Mouse (Mus musculus) stomach, postnatal 0 days (tissue): ENCODE data around the gene Srarp. TPM values are rescaled to one million over a fixed set of nuclear protein-coding genes. Genes with fewer than 3 reads are reported as not detected.

Source experiments
- ATAC-seq: fragments of 200-750 bp; cut with Nextera tagmentation; 2 replicates; pipeline ENCODE4 v1.8.0; 2017; ENCODE audit not compliant: low FRiP score, low TSS enrichment
- DNase-seq: peaks from one replicate; pipeline ENCODE4 v3.0.0-alpha.2; 2016; ENCODE audit warnings: low spot score
- H3K27ac ChIP-seq: fragments of 300-500 bp; sonication (generic); replicated peaks from 2 replicates; pipeline ENCODE4 v1.5.1; 2014; ENCODE audit warnings: mild to moderate bottlenecking, control low read depth
- H3K27me3 ChIP-seq: fragments of 300-500 bp; sonication (generic); 2 replicates; pipeline ENCODE4 v1.6.1; 2014; ENCODE audit warnings: low read length; ENCODE audit not compliant: control insufficient read depth, insufficient read depth
- H3K36me3 ChIP-seq: fragments of 300-500 bp; sonication (generic); 2 replicates; pipeline ENCODE4 v1.6.1; 2014; ENCODE audit warnings: low read length, mixed read lengths; ENCODE audit not compliant: control insufficient read depth, insufficient read depth
- H3K4me1 ChIP-seq: fragments of 300-500 bp; sonication (generic); replicated peaks from 2 replicates; pipeline ENCODE4 v1.6.1; 2014; ENCODE audit warnings: antibody characterized with exemption; ENCODE audit not compliant: control insufficient read depth, insufficient read depth
- H3K4me2 ChIP-seq: fragments of 300-500 bp; sonication (generic); replicated peaks from 2 replicates; pipeline ENCODE4 v1.6.1; 2014; ENCODE audit warnings: low read depth, mild to moderate bottlenecking, control low read depth, moderate library complexity
- H3K4me3 ChIP-seq: fragments of 300-500 bp; sonication (generic); 2 replicates; pipeline ENCODE4 v1.5.1; 2014; ENCODE audit warnings: low read depth, low read length, control low read depth
- H3K9ac ChIP-seq: fragments of 300-500 bp; sonication (generic); 2 replicates; pipeline ENCODE4 v1.6.1; 2014; ENCODE audit warnings: mild to moderate bottlenecking, low read length, control low read depth, mixed read lengths
- H3K9me3 ChIP-seq: fragments of 300-500 bp; sonication (generic); 2 replicates; pipeline ENCODE4 v1.6.1; 2016; ENCODE audit warnings: low read length; ENCODE audit not compliant: control insufficient read depth
- CTCF ChIP-seq: IDR thresholded peaks from 2 replicates; pipeline ENCODE4 v1.5.1; 2016; ENCODE audit warnings: antibody characterized with exemption, low read depth, mild to moderate bottlenecking, moderate library complexity
- EP300 ChIP-seq: optimal IDR thresholded peaks from 2 replicates; pipeline ENCODE3; 2016; ENCODE audit warnings: antibody characterized with exemption
- WGBS: fragments of 180-500 bp; shearing (Covaris S2); extraction: QIAGEN DNeasy Blood & Tissue Kit; methylation state at CpG from one replicate; pipeline ENCODE4 v1.1.7; 2014; 5-methylcytosine and 5-hydroxymethylcytosine counted together
- polyA plus RNA-seq: library from polyadenylated mRNA; unstranded; fragments of >200 nt; fragmentation: Nextera tagmentation; extraction: Ambion mirVana; gene quantifications from 2 replicates; pipeline ENCODE4 v1.2.1, GENCODE M21; 2015

Srarp gene
- polyA plus RNA-seq, 1 experiment from 2014 or later, result not detected

- no peaks in the 10 kb centered on the region for H3K27me3 ChIP-seq
- no peak overlapping the region for H3K4me3 ChIP-seq
- H3K36me3 ChIP-seq, result no peaks in the 10 kb centered on the region
- H3K4me2 ChIP-seq, result no peak overlapping the region
- TF ChIP-seq CTCF (no peak), EP300 (no peak)
- ATAC-seq (no peak), DNase-seq (no peak)
- WGBS, result 74% methylated on average over 12 of the region's 12 CpGs
- H3K27ac ChIP-seq, result no peak overlapping the region
- H3K9ac ChIP-seq, result no peak overlapping the region
- no peaks in the 10 kb centered on the region for H3K4me1 ChIP-seq
- no peaks in the 10 kb centered on the region for H3K9me3 ChIP-seq
Observed at GRCm38 (mm10) chr4:141397861-141398260, 38.0 kb downstream of the Srarp start.

- Histone ChIP-seq H3K27ac (no peak overlapping the region), H3K9me3 (no peaks in the 10 kb centered on the region), H3K4me2 (0 out of 2 replicates have a peak overlapping the region, but pooled peaks have one; percentile 25), H3K36me3 (no peaks in the 10 kb centered on the region), H3K4me3 (peak overlapping the region; percentile 6; the same call in 1 of the 2 replicates), H3K27me3 (no peaks in the 10 kb centered on the region), H3K9ac (peak overlapping the region; percentile 23; the same call in 1 of the 2 replicates), H3K4me1 (no peaks in the 10 kb centered on the region)
- DNase-seq (peak; percentile 54), ATAC-seq (no peak)
- 24% methylated on average over 16 of the region's 16 CpGs for WGBS
- TF ChIP-seq EP300 (no peak), CTCF (no peak)
Observed at GRCm38 (mm10) chr4:141394751-141395150, 41.2 kb downstream of the Srarp start.

- ATAC-seq, result no peak
- Histone ChIP-seq H3K27ac (no peak overlapping the region), H3K4me1 (no peaks in the 10 kb centered on the region), H3K4me3 (no peak overlapping the region), H3K4me2 (no peak overlapping the region), H3K9ac (no peak overlapping the region), H3K27me3 (no peaks in the 10 kb centered on the region), H3K9me3 (no peaks in the 10 kb centered on the region), H3K36me3 (no peaks in the 10 kb centered on the region)
- TF ChIP-seq EP300, result no peak
- TF ChIP-seq CTCF, result no peak
- 70% methylated on average over 12 of the region's 12 CpGs for WGBS
- no peak for DNase-seq
Observed at GRCm38 (mm10) chr4:141391293-141391692, 44.6 kb downstream of the Srarp start.

GRCm38 (mm10) chr4:141389366-141390150 lies 46.3 kb downstream of the Srarp start:
- no peaks in the 10 kb centered on the region for H3K4me1 ChIP-seq
- TF ChIP-seq CTCF, result no peak
- TF ChIP-seq EP300, result no peak

GRCm38 (mm10) chr4:141387933-141388332 lies 48.0 kb downstream of the Srarp start:
- no peak overlapping the region for H3K4me2 ChIP-seq
- H3K4me1 ChIP-seq, result no peaks in the 10 kb centered on the region
- no peaks in the 10 kb centered on the region for H3K27me3 ChIP-seq
- ATAC-seq, result no peak
- no peak overlapping the region for H3K4me3 ChIP-seq
- H3K9me3 ChIP-seq, result no peaks in the 10 kb centered on the region
- H3K36me3 ChIP-seq, result no peaks in the 10 kb centered on the region
- H3K9ac ChIP-seq, result no peak overlapping the region
- no peak for TF ChIP-seq CTCF
- TF ChIP-seq EP300, result no peak
- no peak for DNase-seq
- WGBS, result 61% methylated on average over 5 of the region's 5 CpGs
- no peak overlapping the region for H3K27ac ChIP-seq

More at GRCm38 (mm10) chr4:141389366-141390150, 46.3 kb downstream of the Srarp start:
- no peaks in the 10 kb centered on the region for H3K27me3 ChIP-seq
- DNase-seq (no peak), ATAC-seq (no peak)
- no peaks in the 10 kb centered on the region for H3K9me3 ChIP-seq
- H3K27ac ChIP-seq, result no peak overlapping the region
- WGBS, result 72% methylated on average over 18 of the region's 18 CpGs
- H3K4me3 ChIP-seq, result no peak overlapping the region
- H3K4me2 ChIP-seq, result no peak overlapping the region
- H3K9ac ChIP-seq, result no peak overlapping the region
- H3K36me3 ChIP-seq, result no peaks in the 10 kb centered on the region
